Mouse (Mus musculus) embryonic facial prominence, embryonic 15.5 days (tissue): ENCODE results near the gene Fam166a. TPM values are rescaled to one million over a fixed set of nuclear protein-coding genes. Genes with fewer than 3 reads are reported as not detected.

Source experiments
- ATAC-seq: fragments of 200-750 bp; cut with Nextera tagmentation; 2 replicates; pipeline ENCODE4 v1.8.0; 2017; ENCODE audit warnings: low read depth, moderate TSS enrichment; ENCODE audit not compliant: insufficient number of reproducible peaks, low FRiP score, low TSS enrichment
- H3K27ac ChIP-seq: fragments of 300-500 bp; sonication (generic); replicated peaks from 2 replicates; pipeline ENCODE4 v1.5.1; 2015; ENCODE audit warnings: mild to moderate bottlenecking, inconsistent platforms
- H3K27me3 ChIP-seq: fragments of 300-500 bp; sonication (generic); 2 replicates; pipeline ENCODE4 v1.6.1; 2015; ENCODE audit warnings: inconsistent platforms
- H3K36me3 ChIP-seq: fragments of 300-500 bp; sonication (generic); 2 replicates; pipeline ENCODE4 v1.6.1; 2015; ENCODE audit warnings: mild to moderate bottlenecking, inconsistent platforms
- H3K4me1 ChIP-seq: fragments of 300-500 bp; sonication (generic); 2 replicates; pipeline ENCODE4 v1.6.1; 2015; ENCODE audit warnings: inconsistent platforms
- H3K4me2 ChIP-seq: fragments of 300-500 bp; sonication (generic); replicated peaks from 2 replicates; pipeline ENCODE4 v1.6.1; 2015; ENCODE audit warnings: mild to moderate bottlenecking, inconsistent platforms
- H3K4me3 ChIP-seq: fragments of 300-500 bp; sonication (generic); replicated peaks from 2 replicates; pipeline ENCODE4 v1.5.1; 2015; ENCODE audit warnings: mild to moderate bottlenecking, inconsistent platforms
- H3K9ac ChIP-seq: fragments of 300-500 bp; sonication (generic); 2 replicates; pipeline ENCODE4 v1.6.1; 2015; ENCODE audit warnings: inconsistent platforms
- H3K9me3 ChIP-seq: fragments of 300-500 bp; sonication (generic); replicated peaks from 2 replicates; pipeline ENCODE4 v1.6.1; 2016; ENCODE audit warnings: inconsistent platforms
- WGBS: fragments of 180-500 bp; shearing (Covaris S2); methylation state at CpG from one replicate; pipeline ENCODE4 v1.1.7; 2015; 5-methylcytosine and 5-hydroxymethylcytosine counted together
- polyA plus RNA-seq: library from polyadenylated mRNA; unstranded; fragments of >200 nt; fragmentation: Nextera tagmentation; extraction: Ambion mirVana; gene quantifications from 2 replicates; pipeline ENCODE4 v1.2.1, GENCODE M21; 2015

Gene Fam166a
- polyA plus RNA-seq, 1 experiment from 2014 or later: 0.77 TPM

GRCm38 (mm10) chr2:25203631-25204214, 14.8 kb upstream of the Fam166a start:
- Histone ChIP-seq H3K4me1 (0 out of 2 replicates have a peak, but pooled peaks cover 3% of the 10 kb centered on the region), H3K36me3 (peaks cover 90% of the 10 kb centered on the region), H3K9ac (no peak overlapping the region), H3K9me3 (no peaks in the 10 kb centered on the region), H3K27ac (no peak overlapping the region), H3K4me3 (no peak overlapping the region), H3K27me3 (no peaks in the 10 kb centered on the region), H3K4me2 (no peak overlapping the region)
- WGBS: 66% methylated on average over 4 of the region's 4 CpGs
- no peak; the same call in 1 of the 2 replicates for ATAC-seq

DNA sequence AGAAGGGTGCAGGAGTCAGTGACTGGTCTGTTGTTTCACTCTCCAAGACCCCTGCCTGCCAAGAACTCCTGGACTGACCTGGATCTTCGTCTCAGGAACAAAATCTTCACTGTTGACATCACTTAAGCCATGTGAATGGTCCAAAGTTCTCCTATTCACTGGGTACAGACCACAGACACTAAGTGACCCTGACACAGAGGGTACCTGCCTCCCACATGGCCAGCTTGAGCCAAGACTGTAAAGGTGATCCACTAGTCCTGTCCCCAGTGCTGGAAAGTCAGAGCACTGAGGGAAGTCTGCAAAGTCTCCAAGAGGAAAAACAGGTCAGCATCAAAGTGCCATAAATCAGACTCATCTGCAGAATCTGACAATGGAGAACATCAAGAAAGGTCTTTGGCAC, 11.0 kb upstream of the Fam166a start:
- Histone ChIP-seq H3K27me3 (no peaks in the 10 kb centered on the region), H3K4me3 (no peak overlapping the region), H3K9ac (no peak overlapping the region), H3K4me2 (no peak overlapping the region), H3K36me3 (peaks cover 59% of the 10 kb centered on the region), H3K4me1 (peaks cover 21% of the 10 kb centered on the region), H3K9me3 (no peaks in the 10 kb centered on the region), H3K27ac (no peak overlapping the region)
- no peak for ATAC-seq
- 81% methylated on average over 1 of the region's 1 CpGs for WGBS

GRCm38 (mm10) chr2:25210686-25211085, 7.9 kb upstream of the Fam166a start:
- ATAC-seq: no peak
- no peaks in the 10 kb centered on the region for H3K27me3 ChIP-seq
- WGBS: under 1% methylated on average over 24 of the region's 24 CpGs
- H3K9ac ChIP-seq: peak overlapping the region; percentile 91
- H3K4me3 ChIP-seq: peak overlapping the region; percentile 93
- H3K9me3 ChIP-seq: no peaks in the 10 kb centered on the region
- peak overlapping the region; percentile 87 for H3K4me2 ChIP-seq
- H3K27ac ChIP-seq: peak overlapping the region; percentile 93
- peaks cover 28% of the 10 kb centered on the region for H3K36me3 ChIP-seq
- peaks cover 21% of the 10 kb centered on the region for H3K4me1 ChIP-seq

DNA sequence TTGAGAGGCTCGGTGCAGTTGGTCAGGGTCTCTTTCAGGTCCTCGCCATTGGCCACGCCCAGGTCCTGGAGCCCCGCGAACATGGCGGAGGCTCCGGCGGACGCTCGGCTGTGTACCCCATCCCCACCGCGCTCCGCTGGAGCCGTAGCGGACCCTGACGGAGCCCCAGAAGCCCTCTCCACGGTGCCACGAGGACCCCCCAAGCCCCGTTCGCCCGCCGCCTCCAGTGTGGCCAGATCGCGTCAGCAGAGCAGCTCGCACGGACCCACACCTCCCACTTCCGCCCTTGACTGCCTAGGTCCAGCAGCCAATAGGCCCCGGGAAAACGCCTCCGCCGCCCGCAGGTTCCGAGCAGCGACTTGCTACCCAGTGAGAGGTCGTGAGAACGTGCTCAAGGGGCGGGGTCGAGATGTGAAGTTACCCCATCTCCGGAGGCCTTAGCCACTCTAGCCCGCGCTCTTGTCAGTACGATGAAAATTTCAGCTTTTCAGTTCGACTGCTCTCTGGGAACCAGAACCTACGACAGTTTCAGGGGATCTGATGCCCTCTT, 7.3 kb upstream of the Fam166a start, which contains the start of gene Nelfb:
Gene Nelfb, minus strand, starts transcription at position 369 of the 550 bp plus-strand sequence.
- peak within 1 kb of the TSS; percentile 93 for H3K27ac ChIP-seq
- H3K27me3 ChIP-seq: no peaks in the 10 kb centered on the region
- ATAC-seq: peak; percentile 92
- H3K4me3 ChIP-seq: peak within 1 kb of the TSS; percentile 93
- H3K9me3 ChIP-seq: no peaks in the 10 kb centered on the region
- peaks cover 21% of the 10 kb centered on the region for H3K4me1 ChIP-seq
- H3K4me2 ChIP-seq: peak within 1 kb of the TSS; percentile 87
- WGBS: under 1% methylated on average over 44 of the region's 44 CpGs
- peak within 1 kb of the TSS; percentile 91 for H3K9ac ChIP-seq
- peaks cover 23% of the 10 kb centered on the region for H3K36me3 ChIP-seq

GRCm38 (mm10) chr2:25213266-25213865, 5.2 kb upstream of the Fam166a start:
- peaks cover 20% of the 10 kb centered on the region for H3K4me1 ChIP-seq
- no peaks in the 10 kb centered on the region for H3K9me3 ChIP-seq
- no peak overlapping the region for H3K4me3 ChIP-seq
- H3K27ac ChIP-seq: no peak overlapping the region
- H3K36me3 ChIP-seq: 0 out of 2 replicates have a peak, but pooled peaks cover 6% of the 10 kb centered on the region
- ATAC-seq: no peak
- H3K27me3 ChIP-seq: no peaks in the 10 kb centered on the region
- H3K9ac ChIP-seq: no peak overlapping the region
- no peak overlapping the region for H3K4me2 ChIP-seq
- WGBS: 64% methylated on average over 23 of the region's 23 CpGs

DNA sequence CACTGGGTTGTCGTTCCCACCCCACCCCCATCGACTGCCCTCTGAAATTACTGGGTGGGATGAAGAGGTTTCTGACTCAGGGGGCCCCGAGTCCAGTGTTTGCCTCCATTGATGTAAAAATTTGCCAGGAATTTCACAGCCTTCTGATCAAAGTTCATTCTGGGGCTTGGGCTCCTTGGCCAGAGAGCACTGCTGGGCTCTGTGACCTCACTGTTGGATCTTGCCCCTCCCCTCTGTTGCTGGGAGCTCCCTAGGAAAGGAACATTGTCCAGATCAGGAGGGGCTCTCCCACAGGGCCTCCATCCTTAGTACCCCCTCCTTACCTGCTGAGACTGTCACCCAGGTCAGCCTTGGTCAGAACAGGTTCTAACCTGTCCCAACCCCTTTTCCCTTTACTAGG, 4.1 kb upstream of the Fam166a start, which contains the start of gene Stpg3:
Gene Stpg3, minus strand, starts transcription at position 194 of the 400 bp plus-strand sequence.
- H3K27ac ChIP-seq: no peak within 1 kb of the TSS
- no peaks in the 10 kb centered on the region for H3K27me3 ChIP-seq
- H3K36me3 ChIP-seq: no peaks in the 10 kb centered on the region
- H3K4me3 ChIP-seq: no peak within 1 kb of the TSS
- H3K9me3 ChIP-seq: no peaks in the 10 kb centered on the region
- H3K4me1 ChIP-seq: peaks cover 15% of the 10 kb centered on the region
- ATAC-seq: no peak
- WGBS: 62% methylated on average over 3 of the region's 3 CpGs
- H3K4me2 ChIP-seq: no peak within 1 kb of the TSS
- no peak within 1 kb of the TSS for H3K9ac ChIP-seq

GRCm38 (mm10) chr2:25217666-25218065, 879 bp upstream of the Fam166a start:
- no peak overlapping the region for H3K4me3 ChIP-seq
- no peaks in the 10 kb centered on the region for H3K4me1 ChIP-seq
- H3K36me3 ChIP-seq: 0 out of 2 replicates have a peak, but pooled peaks cover 8% of the 10 kb centered on the region
- no peak for ATAC-seq
- H3K9me3 ChIP-seq: no peaks in the 10 kb centered on the region
- no peak overlapping the region for H3K4me2 ChIP-seq
- no peak overlapping the region for H3K27ac ChIP-seq
- H3K27me3 ChIP-seq: no peaks in the 10 kb centered on the region
- no peak overlapping the region for H3K9ac ChIP-seq
- WGBS: 60% methylated on average over 2 of the region's 2 CpGs

DNA sequence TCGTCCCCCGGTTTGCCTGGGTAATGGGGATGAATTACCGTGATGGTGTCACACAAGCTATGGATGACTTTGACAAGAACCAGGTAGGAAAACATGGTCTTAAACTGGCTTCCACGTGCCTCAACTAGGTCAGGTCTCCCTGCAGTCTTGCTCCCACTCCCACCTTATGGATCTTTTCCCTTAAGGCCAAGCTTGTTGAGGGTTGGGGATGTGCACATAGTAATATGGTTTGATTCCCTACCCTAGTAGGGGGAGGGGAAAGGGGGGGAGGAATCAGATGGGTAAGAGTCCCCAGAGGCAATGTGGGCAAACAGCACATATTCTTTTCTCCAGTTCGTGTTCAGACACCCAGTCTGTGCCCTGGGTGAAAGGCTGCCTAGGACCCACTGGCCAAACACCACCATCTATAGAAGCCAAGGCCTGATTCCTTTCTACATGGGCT, 2.8 kb downstream of the Fam166a start:
- Histone ChIP-seq H3K9ac (no peak overlapping the region), H3K27ac (no peak overlapping the region), H3K36me3 (0 out of 2 replicates have a peak, but pooled peaks cover 8% of the 10 kb centered on the region), H3K4me1 (peaks cover 15% of the 10 kb centered on the region), H3K4me2 (no peak overlapping the region), H3K4me3 (no peak overlapping the region), H3K9me3 (no peaks in the 10 kb centered on the region), H3K27me3 (no peaks in the 10 kb centered on the region)
- 68% methylated on average over 5 of the region's 5 CpGs for WGBS
- no peak for ATAC-seq

GRCm38 (mm10) chr2:25223681-25224491, 5.3 kb downstream of the Fam166a start:
- Histone ChIP-seq H3K9me3 (no peaks in the 10 kb centered on the region), H3K27ac (peak overlapping the region; percentile 96), H3K4me3 (peak overlapping the region; percentile 96), H3K4me2 (peak overlapping the region; percentile 87), H3K36me3 (0 out of 2 replicates have a peak, but pooled peaks cover 8% of the 10 kb centered on the region), H3K27me3 (no peaks in the 10 kb centered on the region), H3K4me1 (peaks cover 24% of the 10 kb centered on the region), H3K9ac (peak overlapping the region; percentile 79)
- peak; percentile 16 for ATAC-seq
- under 1% methylated on average over 52 of the region's 53 CpGs for WGBS

DNA sequence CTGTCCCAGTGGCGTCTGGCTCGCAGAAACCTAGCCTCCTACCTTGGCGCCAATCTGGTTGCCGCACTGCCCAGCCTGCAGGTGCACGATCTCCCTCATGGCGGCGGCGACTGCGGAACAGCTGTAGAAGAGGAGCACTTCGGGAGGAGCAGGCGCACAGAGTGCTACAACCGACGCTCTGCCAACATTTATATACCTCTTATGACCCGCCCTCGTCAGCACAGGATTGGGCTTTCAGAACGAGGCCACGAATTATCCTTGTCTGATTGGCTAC, 5.9 kb downstream of the Fam166a start, which contains the start of gene Tubb4b:
Gene Tubb4b, minus strand, starts transcription at position 211 of the 274 bp plus-strand sequence.
- Histone ChIP-seq H3K9ac (peak within 1 kb of the TSS; percentile 79), H3K27ac (peak within 1 kb of the TSS; percentile 97), H3K36me3 (0 out of 2 replicates have a peak, but pooled peaks cover 8% of the 10 kb centered on the region), H3K27me3 (no peaks in the 10 kb centered on the region), H3K4me1 (peaks cover 27% of the 10 kb centered on the region), H3K9me3 (no peaks in the 10 kb centered on the region), H3K4me2 (peak within 1 kb of the TSS; percentile 87), H3K4me3 (peak within 1 kb of the TSS; percentile 96)
- ATAC-seq: no peak
- WGBS: under 1% methylated on average over 17 of the region's 17 CpGs
